Mouse (Mus musculus): ENCODE measurements around the gene Tmem201.
"Not testable (repeated sequence)": the region's sequence is repeated elsewhere in the genome, so short reads cannot be mapped to it uniquely, and the experiment has no call there.

The Tmem201 gene

DNA sequence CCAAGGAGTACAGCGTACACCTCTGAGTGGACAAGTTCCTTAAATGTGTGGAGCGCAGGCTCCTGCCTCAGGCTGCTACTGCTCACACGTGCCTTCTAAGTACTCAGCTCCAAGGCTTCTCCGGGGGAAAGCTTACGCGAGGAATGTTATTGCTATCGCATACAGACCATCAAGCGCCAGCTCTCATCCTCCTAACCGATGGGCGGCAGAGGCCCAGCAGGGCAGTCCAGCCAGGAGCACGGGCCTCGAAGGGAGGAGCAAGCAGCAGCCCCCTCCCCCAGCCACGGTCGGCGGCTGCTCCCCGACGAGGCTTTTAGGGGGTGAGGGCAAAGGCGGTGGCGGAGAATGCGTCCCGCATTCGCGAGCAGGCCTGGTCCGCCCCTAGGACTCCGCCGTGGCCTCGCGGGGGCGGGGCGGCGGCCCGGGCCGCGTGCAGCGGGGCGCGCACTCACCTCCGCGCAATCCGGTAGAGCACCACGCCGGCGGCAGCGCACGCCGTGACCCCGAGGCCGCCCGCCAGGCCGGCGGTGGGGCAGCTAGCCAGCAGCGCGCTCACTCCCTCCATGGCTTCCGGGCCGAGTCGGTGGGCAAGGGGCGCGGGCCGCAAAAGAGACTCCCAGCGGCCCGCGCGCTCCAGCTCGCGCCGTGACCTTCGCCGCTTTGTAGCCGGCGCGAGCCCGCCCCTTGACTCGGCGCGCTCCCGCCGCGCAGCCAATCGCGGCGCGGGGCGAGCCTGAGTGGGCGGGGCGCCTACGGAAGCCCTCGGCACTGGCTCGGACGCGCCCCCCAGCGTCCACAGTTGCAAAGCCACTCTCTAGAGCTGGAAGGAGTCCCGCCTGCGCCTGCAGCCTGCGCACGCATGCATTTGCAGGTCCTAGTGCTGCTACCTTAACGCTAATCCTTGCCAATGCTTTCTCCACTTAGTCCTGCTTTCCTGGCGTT lies at the start of gene Tmem201:
TSS of gene Tmem201 (minus strand) at position 662 of the 942 bp plus-strand sequence.
- DNase-seq (ENCODE audit: low spot score in 2 of 2) = peak; percentile 86 to 92

DNA sequence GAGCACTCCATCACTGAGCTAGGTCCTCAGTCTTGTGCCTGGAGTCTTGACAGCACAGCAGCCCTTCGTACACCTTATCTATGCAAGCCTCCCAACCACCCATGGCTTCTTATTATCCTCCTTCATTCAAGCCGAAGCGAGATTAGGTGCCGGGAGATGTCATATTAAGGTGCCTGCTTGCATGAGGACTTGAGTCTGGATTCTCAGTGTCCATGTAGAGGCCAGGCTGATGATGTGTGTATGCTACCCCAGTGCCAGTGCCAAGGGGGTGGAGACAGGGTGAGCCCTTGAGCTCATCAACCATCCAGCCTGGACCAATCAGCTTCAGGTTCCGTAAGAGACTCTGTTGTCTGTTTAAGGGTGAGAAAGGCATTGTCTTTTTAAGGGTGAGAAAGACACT lies 47.1 kb upstream of the Tmem201 start:
- DNase-seq (ENCODE audit: low spot score in 2 of 2) = no peak

DNA sequence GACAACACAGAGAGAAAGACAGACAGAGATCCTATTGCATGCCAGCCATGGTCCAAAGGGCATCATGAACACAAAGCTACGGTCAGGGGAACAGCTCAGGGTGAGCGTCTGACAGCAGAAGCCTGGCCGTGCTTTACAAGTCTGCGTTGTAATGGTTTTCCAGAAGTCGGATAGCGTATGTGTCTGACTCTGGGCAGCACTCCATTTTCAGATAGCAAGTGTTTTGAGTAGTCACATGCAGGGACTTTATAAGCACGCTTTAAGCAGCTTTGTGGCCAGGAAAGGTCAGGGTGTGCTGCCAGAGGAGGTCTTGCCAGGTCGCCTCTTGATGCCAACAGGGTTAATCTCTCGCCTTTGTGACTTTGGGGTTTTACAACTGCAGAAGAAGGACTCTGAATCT lies 46.5 kb upstream of the Tmem201 start:
- DNase-seq (ENCODE audit: low spot score in 2 of 2) = no peak

DNA sequence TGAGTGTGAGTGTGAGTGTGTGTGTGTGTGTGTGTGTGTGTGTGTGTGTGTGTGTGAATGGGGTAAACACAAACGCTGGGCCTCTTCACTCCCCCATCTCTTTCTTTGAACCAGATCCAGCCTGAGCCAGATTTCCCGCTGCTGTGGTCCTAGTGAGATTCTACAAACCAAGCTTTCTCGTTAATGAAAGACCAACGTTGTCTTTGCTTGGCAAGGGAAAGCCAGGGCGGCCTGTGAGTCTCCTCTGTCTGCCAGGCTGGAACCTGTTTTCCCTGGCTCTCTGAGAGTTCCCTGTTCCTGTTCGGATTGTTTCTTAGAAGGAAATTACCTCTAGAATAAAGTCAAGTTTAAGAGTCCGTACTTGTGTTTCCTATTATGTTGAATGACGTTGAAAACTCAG lies 45.1 kb upstream of the Tmem201 start:
- no peak for DNase-seq (ENCODE audit: low spot score in 2 of 2)

DNA sequence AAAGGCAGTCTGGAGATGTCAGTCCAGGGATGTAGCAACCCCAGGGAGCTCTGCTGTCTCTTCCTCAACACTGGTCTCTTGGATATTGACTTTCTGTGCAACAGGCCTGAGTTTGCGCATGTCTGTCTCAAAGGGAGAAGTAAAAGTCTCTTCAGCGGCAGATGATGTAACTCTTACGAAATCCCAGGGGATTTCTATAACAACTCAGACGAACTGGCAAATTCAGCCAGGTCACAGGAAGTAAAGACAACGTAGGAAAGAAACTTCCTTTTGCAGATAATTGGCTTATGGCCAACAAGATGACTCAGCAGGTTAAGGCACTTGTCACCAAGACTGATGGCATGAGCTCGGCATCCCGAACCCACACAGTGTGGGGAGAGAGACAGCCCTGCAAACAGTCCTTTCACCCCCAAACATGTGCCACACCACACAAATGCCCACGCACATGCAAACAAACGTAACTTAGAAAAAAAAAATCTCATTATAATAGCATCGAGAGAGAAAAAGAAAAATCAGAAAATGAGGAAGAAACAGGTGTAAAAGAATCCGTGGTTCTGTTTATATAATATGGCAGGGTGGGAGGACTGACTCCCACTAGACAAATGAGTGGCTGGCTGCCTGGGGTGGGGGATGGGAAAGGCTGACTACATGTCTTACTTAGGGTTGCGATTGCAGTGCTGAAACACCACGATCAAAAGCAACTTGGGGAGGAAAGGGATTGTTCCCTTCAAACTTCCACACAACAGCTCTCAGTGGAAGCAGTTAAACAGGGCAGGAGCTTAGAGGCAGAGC lies 42.9 kb upstream of the Tmem201 start:
- DNase-seq (ENCODE audit: low spot score in 2 of 2) = peak; percentile 28 to 41

DNA sequence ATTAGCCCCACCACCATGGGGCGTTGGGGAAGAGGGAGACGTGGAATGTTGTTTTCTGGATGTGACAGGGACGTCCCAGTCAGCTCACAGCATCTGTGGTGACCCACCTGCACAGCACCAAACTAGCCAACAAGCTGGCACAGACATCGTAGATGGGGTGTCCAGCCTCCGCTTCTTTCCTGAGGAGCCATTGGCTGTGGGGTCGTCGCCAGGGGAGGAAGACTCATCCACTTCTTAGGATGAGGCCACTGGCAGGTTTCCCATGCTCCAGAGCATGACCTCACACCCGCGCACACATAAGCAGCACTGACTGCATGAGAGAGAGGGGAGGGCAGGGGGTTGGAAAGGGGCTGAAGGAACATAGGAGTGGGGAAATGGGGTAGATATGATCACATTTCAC lies 42.1 kb upstream of the Tmem201 start:
- DNase-seq (ENCODE audit: low spot score in 2 of 2) = no peak

DNA sequence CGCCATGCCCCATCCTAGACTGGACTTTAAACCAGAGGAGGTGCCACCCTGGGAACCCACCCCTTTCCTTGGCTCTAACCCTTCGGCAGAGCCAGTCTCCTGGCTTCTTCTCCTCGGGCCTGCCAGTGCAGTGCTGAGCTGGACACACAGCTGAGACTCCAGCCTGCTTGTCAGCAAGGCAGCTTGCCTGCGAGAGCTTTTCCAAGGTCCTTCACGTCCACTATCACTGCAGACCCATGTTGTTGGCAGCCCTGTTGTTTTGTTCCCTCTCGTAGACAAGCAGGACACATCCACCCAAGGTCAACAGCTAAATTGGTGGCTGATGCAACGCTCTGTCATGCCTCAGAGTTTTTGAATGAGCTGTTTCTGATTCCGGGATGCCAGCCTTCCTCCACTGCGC lies 39.3 kb upstream of the Tmem201 start:
- no peak for DNase-seq (ENCODE audit: low spot score in 2 of 2)

DNA sequence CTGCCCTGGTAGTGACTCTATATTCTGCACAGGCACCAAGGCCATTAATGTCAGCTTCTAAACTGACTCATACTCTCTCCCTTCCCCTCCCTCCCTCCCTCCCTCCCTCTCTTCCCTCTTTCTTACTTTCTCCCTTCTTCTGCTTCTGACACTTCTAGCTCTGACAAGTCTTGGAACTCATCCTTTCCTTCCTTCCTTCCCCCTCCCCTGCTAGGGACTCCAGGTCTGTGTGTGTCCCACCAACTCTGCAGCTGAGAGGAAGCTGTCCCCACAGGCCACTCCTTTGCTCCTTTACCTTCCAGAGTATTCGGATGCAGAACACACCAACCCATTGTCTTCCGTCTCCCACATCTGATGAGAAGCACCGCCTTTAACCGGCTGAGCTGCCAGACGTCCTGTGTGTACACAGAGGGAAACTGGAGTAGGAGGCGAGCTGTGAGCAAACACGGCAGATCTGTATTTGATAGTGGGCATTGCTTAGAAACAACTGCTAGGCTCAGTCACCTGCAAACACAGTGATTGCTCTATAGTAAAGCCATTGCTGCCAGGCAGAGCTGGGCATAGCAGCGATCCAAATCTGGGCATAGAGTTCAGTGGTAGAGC lies 38.0 kb upstream of the Tmem201 start:
- no peak for DNase-seq (ENCODE audit: low spot score in 2 of 2)

DNA sequence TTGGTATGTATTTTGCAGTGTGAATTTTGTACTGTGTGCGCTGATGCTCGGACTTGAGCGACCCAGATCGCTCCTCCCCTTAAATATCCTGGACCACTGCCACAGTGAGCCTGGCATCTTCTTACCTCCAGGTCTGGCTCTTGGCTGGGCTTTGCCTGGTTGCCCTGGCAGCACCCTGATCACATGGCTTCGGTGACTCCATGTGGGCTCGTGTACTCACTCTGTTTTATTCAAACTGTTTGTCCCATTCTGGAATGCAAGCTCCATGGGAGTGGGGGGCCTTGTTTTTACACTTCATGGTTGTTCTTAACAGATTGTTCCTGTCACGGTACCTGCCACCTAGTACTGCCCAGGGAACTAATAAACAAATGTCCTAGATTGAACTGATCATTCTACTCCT lies 37.5 kb upstream of the Tmem201 start:
- no peak for DNase-seq (ENCODE audit: low spot score in 2 of 2)

DNA sequence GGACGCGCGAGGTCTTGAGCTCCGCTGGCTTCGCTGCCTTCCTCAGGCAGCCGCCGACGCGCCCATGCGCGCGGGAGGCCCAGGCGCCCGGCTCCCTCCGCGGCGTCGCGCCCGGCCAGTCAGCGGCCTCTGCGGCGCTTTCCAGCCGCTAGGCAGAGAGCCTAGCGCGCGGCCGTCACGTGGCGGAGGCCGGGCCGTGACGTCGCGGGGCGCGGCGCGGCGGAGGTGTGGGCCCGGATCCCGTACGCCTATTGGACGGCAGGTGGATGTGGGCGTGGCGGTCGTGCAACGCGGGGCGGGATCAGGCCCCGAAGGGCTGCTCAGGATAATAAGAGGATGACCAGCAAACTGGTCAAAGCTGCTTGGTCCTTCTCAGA lies 36.2 kb upstream of the Tmem201 start, which contains the start of gene Slc25a33:
TSS of gene Slc25a33 (minus strand) at position 184 of the 377 bp plus-strand sequence.
- peak; percentile 93 to 94 for DNase-seq (ENCODE audit: low spot score in 2 of 2)

DNA sequence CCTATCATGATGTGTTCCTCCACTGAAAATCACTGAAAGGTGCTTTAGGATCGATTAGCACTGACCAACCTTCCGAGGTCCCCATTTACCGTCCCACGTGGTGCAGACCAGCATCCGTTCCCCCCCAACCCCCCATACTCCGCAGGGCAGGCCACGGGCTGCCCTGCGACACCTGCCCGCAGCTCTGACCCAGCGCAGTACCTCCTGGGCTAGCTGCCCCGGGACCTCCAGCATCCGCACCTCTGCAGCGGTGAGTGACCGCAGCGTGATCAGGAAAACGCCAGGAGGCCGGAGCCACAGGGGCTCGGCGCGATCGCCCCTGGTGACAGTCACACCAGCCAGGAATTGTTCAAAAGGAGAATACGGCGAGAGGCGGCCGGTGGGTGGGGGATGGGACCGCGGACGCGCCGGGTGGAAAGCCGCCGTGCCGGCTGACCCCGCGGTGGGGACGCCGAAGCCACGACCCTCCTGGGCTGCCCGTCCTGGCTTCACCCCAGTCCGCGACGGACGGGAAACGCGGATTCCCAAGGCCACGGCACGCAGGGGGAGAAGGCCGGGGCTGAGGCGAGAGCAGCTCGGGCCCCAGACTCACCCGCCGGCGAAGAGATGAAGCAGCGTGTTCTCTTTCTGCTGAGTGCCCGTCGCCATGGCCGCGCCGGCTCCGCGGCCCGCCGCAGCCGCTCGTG lies 35.7 kb upstream of the Tmem201 start:
- DNase-seq (ENCODE audit: low spot score in 2 of 2) = peak in 1 of 2 experiments; percentile 29

DNA sequence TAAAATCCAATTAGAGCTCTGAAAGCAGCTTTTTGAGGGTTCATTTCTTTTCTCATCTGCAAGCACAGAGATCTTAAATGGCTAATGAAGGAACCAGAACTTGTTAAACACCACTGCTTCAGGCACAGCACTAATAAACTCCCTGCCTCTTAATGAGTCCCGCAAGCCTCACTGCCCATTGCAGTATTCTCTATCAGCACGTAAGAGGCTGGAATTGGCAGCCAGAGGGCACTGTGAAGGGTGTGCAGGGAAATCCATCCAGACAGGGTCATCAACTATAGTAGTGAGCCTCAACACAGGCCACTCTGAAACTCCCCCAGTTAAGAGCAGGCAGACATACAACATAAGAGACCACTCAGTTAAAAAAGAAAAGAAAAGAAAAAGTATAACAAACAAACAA lies 34.5 kb upstream of the Tmem201 start:
- DNase-seq (ENCODE audit: low spot score in 2 of 2) = no peak

DNA sequence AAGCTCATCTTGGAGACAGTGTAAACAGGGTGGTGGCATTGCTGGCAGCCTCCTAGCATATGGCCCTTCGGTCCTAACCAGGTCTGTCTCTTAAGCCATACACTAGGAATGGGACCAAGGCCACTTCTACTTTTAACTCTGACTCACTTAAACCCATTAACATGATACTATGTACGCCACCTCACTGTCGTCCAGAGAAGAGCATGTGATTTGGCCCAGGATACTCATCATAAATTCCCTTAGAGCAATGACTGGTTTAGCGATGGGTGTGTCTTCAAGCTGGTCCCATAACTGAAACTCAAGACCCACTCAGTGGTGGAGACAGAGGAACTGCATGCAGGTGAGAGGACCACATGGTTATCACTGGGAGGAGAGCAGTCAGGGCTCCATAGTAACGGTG lies 27.4 kb upstream of the Tmem201 start:
- DNase-seq (ENCODE audit: low spot score in 2 of 2) = no peak

DNA sequence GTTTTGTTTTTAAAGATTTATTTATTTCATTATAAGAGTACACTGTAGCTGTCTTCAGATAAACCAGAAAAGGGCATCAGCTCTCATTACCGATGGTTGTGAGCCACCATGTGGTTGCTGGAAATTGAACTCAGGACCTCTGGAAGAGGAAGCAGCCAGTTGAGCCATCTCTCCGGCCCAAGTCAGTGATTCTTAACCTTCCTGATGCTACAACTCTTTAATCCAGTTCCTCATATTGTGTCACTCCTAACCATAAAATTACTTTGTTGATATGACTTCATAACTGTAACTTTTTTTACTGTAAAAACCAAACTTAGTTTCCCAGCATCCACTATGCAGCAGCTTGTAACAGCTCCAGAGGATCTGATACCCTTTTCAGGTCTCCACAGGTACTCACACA lies 25.5 kb upstream of the Tmem201 start:
- DNase-seq (ENCODE audit: low spot score in 2 of 2) = no peak

DNA sequence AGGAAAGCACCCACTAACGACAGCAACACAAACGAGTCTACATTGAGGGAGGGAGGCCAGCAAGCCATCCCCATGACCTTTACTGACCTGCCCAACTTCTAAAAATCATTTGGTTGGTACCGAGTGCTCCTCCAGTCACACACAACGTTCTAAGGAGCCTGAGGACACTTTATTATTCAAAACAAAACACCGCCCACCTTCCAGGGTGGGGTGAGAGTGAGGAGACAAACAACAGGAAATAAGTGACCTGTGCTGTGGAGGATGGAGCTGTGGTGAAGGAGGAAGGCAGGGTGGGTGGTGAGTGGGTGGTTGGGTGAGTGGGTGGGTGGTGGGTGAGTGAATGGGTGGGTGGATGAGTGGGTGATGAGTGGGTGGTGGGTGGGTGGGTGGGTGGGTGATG lies 21.7 kb upstream of the Tmem201 start:
- DNase-seq (ENCODE audit: low spot score in 2 of 2) = peak in 1 of 2 experiments; percentile 38

DNA sequence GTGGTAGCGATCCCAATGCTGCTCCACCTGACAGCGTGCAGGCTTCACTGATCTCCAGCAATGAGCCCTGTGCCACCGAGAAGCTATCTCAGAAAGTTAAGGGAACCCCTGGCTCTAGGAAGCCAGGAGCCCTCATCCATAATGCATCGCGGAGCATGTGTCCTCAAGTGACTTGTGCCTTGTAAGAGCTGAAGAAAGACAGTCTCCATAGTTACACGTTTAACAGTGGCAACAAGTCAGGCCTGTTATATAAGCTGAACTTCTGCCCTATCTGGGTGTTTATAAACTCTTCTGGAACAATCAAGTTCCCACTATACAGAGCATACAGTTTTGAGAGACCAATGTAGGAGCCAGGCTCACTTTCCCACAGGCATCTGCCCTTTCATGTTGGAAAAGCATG lies 20.6 kb upstream of the Tmem201 start:
- no peak for DNase-seq (ENCODE audit: low spot score in 2 of 2)

DNA sequence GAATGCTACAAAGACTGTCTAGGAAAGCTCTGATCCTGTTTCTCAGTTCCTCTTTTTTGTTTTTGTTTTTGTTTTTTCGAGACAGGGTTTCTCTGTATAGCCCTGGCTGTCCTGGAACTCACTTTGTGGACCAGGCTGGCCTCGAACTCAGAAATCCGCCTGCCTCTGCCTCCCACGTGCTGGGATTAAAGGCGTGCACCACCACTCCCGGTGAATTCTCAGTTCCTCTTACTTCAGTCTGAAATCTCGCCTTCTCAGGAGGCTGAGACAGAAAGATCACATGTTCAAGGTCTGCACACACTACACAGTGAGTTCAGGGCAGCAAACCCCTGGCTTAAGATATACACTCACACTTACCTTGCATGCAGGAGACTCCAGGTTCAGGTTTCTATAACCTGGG lies 18.7 kb upstream of the Tmem201 start:
- not testable (repeated sequence) for DNase-seq (ENCODE audit: low spot score in 2 of 2)

DNA sequence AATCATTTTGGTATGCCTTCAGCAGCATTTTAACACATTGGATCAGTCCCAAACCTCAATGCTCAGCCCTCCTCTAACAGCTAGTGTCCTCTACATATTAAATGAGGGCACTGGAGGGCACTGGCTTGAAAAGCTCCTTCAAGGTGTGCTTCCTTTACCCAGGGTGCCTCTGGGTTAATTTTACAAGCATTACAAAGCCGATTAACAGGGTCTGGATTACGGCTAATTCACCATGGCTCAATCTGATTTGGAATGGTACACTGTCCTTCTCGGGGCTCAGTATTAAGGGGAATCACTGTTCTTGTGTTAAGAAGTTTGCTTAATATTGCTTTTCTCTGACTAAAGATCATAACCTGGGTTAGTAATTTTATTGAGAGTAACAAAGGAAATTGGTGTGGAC lies 15.0 kb upstream of the Tmem201 start:
- no peak for DNase-seq (ENCODE audit: low spot score in 2 of 2)

DNA sequence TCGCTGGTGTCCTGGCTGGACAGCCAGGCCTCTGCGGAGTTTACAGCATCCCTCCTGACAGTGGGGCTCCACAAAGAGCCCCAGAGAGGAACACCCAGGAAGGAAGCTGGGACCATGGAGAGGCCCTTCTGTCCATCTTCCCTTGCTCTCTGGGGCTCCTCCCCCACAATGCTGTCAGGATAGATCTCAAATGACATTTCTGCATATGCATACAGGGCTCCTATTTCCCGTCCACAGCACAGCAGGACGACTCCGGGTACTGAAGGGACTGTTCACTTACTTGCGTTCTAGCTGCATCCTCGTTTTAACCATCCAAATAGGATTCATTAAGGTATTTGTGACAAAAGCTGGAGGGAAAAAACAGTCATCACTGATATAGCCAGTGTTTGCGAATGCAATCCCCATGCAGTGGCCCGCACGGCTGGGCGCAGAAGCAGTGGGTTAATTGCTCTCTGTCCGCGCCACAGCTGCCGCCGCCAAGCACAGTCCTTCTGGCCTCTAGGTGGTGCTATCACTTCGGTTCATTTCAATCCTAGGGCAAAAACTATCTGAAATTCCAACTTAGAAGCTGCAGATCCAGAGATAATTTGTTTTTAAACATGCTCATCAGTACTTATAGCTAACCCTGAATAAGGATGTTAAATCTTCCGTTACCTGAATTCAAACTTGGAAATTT lies 14.4 kb upstream of the Tmem201 start:
- DNase-seq (ENCODE audit: low spot score in 2 of 2) = peak; percentile 18 to 30

DNA sequence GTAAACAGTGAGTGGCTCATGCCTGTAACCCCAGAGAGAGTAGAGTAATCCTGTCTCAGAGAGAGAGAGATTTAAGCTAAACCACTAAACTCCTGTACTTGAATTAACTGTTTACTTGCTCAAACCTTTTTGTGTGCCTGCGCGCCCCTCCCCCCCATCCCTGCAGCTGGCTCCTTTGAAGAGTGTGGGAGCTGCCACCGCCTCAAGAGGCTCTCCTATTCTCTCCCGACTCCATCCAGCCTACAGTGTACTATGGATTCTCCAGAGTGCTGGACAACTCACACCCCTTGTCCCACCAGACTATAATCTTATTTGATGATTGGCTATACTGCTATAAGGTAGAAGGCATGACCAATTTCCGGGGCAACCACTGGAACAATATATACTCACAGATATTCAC lies 12.8 kb upstream of the Tmem201 start:
- no peak for DNase-seq (ENCODE audit: low spot score in 2 of 2)

DNA sequence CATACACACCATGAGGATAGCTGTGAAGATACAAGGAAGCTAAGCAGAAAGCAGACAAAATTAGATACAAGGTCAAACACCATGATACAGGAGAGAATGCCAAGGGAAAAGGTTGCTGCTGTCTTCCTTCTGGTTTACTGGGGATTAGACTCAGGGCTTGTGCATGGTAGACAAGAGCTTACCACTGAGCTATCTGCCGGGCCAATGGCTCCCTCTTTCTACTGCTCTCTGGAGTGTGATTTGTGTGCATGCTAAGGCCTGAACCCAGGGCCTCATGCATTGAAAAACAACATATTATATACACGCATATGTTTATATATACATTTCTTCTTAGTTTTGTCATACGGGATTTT lies 11.8 kb upstream of the Tmem201 start:
- not testable (repeated sequence) for DNase-seq (ENCODE audit: low spot score in 2 of 2)
